Mouse (Mus musculus): ENCODE results near the gene Crtam.

The Crtam gene

DNA sequence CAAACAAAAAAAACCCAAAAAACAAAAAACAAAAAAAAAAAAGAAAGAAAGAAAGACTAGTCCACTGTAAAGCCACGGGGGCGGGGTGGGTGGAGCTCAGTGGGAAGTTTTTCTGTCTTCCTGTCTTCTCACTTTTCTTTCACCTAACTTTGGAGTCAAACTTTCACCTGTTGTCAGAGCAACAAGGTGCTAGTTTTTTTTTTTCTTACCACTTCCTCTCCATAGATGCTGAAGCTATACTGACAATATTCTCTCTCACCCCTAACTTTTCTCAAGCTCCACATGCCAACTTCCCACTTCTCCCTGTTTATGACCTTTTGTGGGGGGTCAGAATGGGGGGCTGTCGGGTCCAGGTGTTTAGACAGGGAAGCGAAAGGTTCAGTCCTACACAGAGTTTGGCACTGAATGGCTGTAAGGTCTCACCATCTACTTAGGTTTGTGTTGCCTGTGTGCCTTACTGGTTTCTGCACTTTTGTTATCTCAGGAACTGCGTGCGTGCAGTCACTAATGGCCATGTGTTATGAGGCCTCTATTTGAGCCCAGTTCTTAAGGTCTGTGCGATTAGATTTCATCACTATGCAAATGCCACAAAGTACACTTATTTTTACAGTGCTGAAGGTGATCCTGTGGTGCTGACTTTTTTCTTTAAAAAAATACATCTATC, 7.2 kb downstream of the Crtam start:
- DNase-seq = no peak

GRCm38 (mm10) chr9:40994075-40994474, 10.4 kb downstream of the Crtam start:
- no peak for DNase-seq

- DNase-seq = no peak
Observed at GRCm38 (mm10) chr9:40991511-40991910, 12.9 kb downstream of the Crtam start.

- peak; percentile 72 for DNase-seq
Observed at GRCm38 (mm10) chr9:40989940-40990588, 14.4 kb downstream of the Crtam start.

DNA sequence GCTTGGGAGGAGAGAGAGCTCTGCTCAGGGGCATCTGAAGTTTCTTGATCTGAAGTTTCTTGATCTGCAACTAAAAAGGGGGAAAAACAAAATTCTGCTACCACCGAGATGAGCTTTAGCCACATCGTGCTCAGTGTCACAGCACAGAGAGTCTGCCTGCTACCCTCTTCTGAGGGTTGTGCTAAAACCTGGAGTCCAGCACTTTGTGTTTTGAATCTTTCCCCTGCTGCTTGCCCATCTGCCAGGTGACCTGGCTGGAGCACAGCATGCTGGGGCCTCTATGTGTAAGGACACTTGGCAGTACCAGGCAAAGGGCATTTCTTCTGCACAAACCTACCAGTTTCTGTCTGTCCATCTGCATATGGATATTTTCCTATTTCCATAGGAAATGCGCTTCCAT, 20.1 kb downstream of the Crtam start:
- DNase-seq = no peak

DNA sequence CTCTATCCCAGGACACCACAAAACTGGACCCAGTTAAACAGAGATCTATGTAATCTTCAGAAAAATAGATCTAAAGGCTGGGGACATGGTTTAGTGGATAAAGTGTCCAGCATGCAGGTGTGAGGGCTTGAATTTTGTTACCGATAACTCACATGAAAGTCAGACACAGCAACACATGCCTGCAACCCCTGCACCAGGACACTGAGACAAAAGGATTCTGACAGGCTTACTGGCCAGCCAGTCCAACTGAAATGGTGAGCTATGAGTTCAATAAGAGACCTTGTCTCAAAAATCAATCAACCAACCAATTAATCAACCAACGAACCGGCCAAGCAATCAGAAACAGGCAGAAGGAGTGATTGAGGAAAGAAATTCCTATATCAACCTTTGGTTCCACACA, 20.7 kb downstream of the Crtam start:
- DNase-seq = no peak

DNA sequence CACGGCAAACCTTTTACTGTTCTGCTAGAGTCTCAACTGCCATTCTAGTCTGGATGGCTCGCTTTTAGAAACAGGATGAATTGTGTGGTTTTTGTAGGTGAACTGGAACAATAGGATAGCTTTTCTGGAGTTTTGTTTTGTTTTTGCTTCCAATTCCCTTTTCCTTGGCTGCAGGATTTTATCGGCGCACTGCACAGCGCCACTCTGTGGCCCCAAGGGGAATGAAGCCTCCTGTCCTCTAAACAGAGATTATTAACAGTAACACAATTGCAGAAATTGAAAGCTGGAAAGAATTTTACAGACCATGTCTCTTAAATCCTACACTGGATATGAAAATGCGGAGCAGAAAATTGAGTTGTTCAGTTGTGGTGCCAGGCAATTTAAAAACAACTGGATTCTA, 21.9 kb downstream of the Crtam start:
- DNase-seq = no peak

DNA sequence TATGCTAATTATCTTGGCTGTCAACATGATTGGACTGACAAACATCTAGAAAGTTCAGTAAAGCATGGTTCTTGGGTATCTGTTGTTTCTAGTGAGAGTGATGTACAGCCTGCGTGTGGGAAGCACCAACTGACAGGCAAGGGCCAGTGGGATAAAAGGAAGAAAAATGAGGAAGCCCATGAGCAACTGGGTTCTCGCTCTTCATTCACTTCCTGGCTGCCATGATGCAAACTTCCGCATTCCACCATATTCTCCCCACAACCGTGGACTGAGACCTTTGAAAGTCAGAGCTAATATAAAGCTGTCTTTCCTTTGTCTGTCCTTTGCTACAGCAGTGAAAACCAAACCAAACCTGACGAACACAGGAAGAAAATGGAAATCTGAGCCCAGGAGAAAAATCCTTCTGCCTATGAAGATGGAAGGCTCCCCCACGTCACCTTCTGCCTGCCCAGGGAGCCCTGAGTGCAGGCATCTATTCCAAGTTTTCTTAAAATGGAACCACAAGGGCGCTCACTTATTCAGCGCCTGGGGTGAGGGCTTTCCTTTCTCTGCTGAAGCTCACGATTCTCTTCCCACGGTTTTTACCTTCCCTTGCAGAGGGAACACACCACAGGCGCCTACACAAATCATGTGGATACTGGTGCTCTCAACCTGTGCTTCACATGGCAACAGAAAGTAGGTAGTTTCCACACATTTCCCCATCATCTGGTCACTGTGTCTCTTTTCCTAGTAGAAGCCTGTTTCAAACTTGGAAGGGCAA, 30.2 kb downstream of the Crtam start:
- no peak for DNase-seq

GRCm38 (mm10) chr9:40964418-40964714, 40.1 kb downstream of the Crtam start:
- DNase-seq = no peak

DNA sequence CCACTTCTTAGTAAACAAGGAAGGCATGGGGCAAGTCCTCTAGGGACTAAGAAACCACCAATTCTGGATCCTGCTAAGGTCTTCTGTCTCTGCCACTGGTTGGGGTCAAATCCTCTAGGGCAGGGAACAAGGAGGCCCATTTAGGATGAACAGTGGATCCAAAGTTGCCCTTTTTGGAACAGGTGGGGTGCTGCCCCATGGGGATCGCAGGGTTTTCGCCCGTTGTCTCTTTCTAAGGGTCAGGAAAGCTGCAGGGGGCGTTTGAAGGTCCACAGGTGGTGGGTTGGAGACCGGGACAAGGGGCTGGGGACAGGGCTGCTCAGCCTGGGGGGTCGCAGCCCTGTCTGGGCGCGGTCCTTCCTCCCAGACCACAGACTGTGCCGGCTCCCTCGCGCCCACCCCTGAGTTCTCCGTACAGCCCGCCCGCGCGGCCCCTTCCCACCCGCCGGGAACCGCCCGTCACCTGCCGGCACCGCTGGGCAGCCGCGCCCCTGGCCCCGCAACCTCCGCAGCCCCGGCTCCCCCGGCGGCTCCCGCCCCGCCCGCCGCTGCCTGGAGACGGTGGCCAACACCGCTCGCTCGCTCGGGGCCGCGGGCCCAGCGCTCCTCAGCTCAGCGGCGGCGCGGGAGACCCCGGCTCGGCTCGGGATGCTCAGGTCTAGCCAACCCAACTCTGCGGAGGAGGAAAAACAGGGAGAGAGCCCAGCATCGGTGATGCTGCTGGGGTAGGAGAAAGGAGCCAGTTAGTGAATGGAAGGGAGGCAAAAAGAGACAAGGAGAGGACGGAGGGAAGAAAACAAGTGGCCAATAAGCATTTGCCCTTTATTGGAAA, 40.6 kb downstream of the Crtam start, which contains the start of gene Jhy:
Gene Jhy, minus strand, starts transcription at position 533 of the 832 bp plus-strand sequence.
- no peak for DNase-seq

DNA sequence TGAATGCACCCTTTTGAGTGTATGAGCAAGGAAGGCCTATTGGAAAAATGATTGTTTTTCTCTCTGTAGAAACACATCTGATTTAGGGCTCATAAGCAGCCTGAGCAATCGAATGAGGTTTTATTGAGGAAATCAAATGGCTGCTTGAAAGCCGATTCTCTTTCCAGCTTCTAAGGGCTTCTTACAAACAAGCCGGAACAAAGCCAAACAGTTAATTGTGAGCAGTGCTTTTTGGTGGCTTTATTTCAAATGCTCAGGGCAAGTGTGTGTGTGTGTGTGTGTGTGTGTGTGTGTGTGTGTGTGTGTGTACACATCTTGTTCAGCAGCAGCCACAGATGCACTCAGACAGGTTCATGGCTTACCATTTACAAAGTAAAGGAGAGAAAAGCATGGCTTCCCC, 43.0 kb downstream of the Crtam start:
- DNase-seq = no peak

DNA sequence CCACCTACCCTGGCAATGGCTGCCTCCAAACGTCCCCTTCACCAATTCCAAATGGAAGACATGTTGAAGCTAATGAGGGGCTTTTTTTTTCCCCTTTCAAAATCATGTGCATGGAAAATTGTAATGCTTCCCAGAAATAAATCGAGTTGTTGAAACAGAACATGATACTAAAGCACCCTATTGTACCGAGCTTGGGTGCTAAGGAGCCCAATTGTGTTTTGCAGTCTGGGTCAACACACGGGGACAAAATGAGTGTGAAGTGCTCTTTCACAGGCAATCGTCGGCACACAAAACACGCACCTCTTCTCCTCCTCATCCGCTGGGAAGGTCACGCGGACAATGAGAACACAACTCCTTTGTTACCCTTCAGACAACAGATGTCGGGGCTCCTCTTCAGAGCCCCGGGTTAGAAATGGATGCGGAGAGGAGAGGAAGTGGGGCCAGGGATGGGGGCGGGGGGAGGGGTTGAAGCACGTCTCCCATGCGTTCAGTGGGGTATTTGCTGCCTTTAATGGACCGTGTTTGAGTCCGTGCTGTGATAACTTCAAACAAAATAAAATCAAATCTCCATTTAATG, 55.3 kb downstream of the Crtam start:
- DNase-seq = no peak

DNA sequence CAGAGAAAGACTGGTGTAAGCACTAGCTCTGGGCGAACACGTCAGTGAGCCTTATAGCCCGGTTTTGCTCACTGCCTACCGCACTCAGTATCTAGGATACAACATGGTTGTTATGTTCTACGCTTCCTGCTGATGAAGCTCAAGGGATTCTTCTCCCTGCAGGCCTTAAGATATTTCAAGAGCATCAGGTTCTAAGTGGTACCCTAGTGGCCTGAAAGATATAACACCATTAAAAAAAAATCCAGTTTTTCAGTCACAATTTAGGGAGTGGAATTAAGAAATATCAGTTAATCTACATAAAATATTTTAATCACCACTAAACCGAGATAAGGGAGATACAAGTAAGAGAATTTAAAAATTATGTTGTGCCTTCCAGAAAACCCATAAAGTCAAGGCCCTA, 56.0 kb downstream of the Crtam start:
- no peak for DNase-seq

DNA sequence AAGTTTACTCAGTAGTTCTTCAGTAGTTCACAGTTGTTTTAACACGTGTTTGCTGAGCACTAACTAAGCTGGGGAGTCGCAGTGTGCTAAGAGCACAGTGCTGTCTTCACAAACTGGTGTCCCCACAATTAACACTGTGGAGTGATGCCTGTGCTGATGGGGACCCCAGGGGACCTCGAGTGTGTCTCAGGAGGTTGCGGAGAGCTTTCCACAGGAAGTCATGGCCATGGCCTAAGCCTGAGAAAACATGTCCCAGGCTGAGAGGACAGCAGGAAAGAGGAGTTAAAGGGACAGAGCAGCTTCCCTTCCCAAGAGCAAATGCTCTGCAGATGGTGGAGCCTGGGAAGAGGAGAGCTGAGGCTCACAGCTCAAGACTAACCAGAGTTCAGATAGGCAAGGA, 57.3 kb downstream of the Crtam start:
- DNase-seq = no peak

GRCm38 (mm10) chr9:40937425-40937824, 67.0 kb downstream of the Crtam start:
- no peak for DNase-seq

DNA sequence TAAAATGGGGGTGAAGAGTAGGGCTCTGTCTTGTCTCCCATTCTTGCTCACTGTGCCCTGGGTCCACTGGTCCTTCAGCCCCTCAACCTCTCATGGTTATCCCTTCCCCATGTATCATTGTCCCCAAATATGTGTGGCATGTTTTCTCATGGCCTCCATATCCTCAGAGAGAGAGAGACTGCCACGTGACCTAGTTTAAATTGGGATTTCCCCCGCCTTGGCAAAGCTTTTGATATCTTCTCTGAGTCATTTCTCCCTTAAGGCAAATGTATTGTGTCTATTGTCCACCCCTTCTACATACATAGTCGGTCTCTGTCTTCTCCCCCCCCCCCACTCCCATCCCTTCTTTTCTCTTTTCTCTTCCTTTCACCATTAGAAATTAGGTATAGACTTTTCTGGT, 71.1 kb downstream of the Crtam start:
- DNase-seq = no peak

- no peak for DNase-seq
Observed at GRCm38 (mm10) chr9:40927351-40927980, 77.0 kb downstream of the Crtam start.
